Mouse (Mus musculus) thymus, adult 18-20 months (tissue): ENCODE results near the gene Rab12.

ENCODE experiments used
- DNase-seq, 2 experiments: peaks; one replicate each; pipeline ENCODE4 v3.0.0; 2022; ENCODE audit warnings: mixed read lengths in 2 of 2

Gene Rab12

GRCm38 (mm10) chr17:66447978-66448377, 71.6 kb downstream of the Rab12 start:
- no peak for DNase-seq

- DNase-seq = no peak
These were observed 72.6 kb downstream of the Rab12 start for GRCm38 (mm10) chr17:66447007-66447312.

GRCm38 (mm10) chr17:66446196-66447006, 73.1 kb downstream of the Rab12 start:
- no peak for DNase-seq
